Mouse (Mus musculus): Measurements from ENCODE around the gene St6galnac6.

St6galnac6 gene

DNA sequence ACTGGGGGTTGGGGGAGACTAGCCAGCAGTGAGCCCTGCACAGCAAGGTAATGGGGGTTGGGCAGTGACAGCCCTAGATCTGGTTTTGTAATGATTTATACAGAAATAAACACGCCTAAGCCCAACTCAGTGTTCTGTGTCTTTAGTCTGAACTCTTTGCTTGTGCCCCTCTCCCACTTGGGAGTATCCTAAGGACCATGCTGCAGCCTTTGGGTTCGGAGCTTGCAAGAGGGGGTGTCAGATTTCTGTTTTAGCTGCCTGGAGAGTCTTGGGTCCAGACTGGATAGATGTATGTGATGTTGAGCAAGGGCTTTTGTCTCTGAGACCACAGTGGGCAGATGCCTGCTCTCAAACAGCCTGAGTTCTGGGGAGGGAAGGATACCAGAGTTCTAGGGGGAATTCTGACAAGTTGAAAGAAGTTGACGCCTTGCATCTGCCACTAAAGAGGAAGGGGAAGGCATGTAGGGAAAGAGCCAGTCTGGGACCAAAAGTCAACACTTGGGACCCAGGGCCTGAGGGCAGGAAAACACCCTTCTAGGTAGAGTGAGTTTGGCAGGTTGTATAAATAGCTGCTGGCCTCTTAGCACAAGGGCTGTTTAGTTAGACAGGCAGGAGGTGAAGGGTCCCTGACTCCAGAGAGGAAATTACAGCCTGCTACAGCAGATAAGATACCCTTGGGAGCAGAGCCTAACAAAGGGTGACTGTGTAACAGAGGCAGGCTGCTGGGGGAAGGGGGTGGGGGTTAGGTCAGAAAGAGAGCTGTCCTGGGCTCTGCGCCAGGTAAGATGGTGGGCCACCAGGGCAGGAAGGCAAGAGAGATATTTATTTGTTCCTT, 21.4 kb downstream of the St6galnac6 start:
- DNase-seq = no peak

DNA sequence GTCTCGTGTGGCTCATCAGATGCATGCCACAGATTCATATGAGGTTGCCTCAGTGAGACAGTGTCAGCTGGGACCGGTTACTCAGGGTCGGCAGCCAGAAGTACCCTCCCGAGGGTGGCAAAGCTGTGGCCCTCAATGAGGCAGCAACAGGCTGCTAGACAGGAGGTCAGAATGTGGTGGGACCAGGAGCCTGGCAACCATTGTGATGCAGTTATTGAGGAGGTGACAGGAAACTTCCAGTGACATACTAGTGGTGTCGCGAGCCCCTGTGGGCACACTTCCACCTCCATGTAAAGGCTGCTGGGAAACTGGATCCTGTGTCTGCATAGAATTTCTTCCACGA, 22.0 kb downstream of the St6galnac6 start, which contains the start of gene Ak1:
Gene Ak1, plus strand, starts transcription at position 242 of the 343 bp plus-strand sequence.
- DNase-seq = peak; percentile 38

DNA sequence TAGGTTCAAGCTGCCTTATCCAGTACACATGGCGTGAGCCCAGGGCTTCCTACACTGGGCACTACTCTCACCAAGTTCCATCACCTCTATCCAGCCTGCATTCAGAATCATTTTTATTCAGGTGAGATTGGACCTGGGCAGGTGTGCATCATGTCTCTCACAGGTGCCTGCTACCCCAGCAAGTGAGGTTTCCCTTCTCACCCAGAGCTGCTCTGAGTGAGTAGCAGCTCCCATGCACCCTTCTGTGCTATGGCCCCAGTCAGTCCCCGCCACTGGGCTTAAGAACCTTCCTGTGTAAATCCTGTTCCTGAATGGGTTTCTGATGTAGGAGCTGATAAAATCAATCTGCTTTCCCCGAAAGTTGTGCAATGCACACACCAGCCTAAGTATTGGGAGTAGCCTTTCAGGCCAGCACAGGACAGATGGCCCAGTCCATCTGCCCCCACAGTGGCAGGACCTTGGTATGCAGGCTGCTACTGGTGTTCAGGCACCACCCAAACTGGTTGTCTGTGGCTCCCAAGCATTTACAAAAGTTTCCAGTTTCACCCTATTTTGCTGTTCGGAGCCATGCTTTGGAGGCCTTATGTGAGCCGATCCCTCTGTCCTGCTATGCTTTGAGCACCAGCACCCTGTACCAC, 24.7 kb downstream of the St6galnac6 start:
- DNase-seq = peak; percentile 45

DNA sequence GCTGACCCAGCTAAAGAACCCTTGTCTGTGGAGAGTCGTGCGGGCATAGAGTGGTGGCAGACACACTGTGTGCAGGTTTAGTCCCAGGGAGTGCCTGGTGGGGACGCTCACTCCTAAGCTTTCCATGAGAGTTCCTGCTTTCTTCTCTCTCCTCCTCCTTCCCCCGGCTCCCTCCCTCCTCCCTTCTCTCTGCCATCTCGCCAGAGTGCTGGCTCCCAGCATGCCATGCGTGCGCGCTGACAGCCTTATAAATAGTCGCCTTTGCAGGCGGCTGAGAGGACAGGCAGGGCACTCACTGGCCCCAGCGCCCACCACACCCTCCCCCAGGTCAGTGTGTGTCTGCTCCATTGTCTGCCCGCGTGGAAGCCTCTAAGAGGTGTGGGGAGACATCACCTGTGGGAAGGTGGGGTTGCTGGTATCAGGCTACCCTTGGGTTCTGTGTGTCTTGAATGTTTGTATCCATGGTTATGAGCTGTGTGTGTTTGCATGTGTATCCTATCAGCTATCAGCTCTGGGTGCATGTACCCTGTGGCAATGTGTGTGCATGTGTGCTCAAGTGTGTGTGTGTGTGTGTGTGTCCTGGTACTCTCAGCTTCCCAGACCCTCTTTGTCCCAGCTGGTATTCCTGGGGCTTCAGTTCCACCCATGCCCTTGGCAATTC, 25.8 kb downstream of the St6galnac6 start:
- DNase-seq = peak; percentile 92

DNA sequence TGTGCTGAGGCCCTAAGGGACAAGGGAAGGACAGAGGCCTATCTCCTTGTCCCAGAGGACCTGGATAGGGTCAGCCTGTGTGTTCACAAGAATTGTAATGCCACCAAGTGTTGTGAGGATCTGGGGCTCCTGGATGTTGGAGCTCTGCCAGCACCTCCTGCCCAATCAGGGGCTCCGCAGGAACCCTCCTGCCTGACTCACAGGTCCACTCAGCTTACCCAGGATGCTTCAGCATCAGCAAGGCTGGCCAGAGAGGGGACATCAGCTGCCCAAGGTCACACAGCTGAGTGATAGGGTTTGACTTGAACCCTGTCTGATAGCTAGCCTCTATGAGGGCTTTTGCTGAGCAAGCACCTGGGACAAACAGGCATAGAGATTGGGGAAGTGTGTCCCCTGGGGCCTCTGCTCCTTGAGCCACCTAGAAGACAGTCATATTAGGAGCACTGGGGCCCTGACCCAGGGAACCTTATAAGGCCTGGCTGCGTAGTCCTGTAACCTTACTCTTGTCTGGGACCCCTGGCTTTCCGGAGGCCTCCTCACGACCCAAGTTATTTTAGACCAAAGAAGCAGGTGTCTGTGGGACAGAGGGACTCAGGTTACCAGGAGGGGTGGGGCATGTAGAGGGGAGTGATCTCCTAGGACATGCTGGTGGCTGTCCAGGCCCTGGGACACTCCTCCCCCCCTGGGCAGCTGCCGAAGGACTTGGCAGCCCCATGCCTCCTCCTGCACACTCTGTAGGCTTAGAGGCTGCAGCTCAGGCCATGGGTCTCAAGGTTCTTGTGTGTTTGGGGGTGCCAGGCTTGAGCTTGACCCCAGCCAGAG, 26.6 kb downstream of the St6galnac6 start:
- peak; percentile 88 for DNase-seq

DNA sequence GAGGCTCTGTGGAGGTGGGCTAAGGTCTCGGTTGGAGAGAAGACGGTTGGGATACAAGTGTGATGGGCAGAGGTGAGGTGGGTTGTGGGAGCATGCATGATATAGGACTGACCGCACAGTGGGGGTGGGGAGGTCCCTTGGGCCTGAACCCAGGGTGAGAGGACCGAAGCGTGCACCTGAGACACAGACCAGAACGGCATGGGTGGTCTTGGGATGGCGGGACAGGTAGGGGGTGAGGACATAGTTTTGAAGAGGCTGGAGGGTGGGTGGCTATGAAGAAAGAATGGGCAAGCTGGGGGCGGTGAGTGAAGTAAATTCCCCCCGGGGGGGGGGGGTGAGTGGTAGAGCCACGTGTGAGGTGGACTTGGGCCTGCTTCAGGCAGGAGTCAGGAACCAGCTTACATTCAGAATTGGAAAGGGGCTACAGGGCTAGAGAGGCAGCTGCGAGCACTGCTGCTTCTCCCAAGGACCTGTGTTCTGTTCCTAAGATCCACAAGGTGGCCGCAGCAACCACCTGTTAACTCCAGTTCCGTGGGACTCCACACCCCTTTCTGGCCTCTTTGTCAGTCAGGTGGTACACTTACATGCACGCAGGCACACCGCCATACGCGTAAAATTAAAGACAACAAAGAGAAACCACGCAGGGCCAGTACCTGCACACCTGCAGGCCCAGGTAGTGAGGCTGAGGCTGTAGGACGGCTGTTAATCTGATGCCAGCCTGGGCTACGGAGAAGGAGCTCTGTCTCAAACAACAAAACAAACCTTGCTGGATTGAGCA, 27.9 kb downstream of the St6galnac6 start:
- DNase-seq = peak; percentile 64

DNA sequence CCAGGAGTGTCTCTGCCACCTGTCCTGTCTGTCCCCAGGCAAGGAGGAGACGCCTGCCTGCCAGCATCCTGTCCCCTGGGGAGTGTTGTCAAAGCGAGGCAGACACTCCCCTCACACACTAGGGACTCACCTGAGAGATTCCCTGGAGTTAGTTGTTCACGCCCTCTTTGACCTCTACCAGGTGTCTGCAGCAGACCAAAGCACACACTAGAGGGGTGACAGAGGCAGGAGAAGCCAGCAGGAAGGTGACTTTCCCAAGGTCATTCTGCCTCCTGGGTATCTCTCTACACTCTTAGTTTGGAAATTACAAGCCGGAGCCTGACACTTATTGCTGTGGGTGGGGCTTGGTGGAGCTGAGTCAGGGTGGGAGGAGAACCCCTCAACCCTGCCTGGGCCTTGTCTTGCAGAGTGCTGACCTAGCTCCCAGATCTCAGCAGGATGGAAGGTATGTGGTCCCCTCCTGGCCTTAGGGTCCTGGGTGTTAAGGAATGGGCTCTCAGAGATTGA, 28.6 kb downstream of the St6galnac6 start:
- peak; percentile 59 for DNase-seq

DNA sequence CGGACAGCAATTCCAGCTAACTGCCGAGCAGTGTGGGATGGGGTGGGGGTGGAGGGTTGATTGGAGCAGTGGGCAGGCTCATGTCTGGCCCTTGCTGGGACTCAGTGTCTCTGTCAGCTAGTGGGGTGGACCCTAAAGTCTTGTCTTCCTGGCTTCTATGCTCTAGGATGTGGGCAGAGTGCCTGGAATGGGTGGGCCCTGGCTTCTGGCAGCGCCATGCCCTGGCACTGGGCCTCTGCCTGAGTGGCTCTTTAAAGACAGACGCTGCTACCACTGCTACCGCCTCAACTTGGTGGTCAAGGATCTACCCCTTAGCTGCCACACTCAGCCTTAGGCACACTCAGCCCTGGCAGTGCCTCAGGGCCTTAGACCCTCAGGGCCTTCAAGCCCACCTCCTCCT, 29.2 kb downstream of the St6galnac6 start:
- DNase-seq = peak; percentile 80

DNA sequence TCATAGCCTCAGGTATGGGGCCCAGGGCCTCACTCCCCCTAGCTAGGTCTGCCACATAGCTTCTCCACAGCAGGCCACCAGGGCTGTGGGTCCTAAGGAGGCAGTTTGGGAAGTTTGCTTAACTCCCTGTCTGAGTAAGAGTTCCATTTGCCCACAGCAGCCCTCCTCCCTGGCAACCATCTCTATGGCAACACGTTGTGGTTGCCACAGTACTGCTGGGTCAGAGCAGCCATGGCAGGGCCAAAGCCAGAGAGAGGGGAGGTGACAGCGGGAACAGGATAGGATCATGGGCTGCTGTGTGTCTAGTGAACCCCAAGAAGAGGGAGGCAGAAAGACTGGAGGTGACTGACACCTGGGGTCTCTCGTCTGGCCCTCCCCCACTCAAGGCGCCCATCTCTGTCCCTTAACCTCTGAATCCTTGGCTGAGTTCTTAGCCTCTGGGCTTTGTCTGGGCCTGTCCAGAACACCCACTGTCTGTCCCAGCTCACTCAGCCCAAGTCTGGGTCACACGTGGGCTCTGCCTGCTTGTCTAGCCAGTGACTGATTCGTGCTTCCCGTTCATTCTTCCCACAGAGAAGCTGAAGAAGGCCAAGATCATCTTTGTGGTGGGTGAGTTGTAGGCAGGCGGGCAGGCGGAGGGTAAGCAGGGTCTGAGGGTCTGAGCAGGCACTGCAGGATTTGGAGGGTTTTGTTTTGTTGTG, 29.9 kb downstream of the St6galnac6 start:
- peak; percentile 54 for DNase-seq

DNA sequence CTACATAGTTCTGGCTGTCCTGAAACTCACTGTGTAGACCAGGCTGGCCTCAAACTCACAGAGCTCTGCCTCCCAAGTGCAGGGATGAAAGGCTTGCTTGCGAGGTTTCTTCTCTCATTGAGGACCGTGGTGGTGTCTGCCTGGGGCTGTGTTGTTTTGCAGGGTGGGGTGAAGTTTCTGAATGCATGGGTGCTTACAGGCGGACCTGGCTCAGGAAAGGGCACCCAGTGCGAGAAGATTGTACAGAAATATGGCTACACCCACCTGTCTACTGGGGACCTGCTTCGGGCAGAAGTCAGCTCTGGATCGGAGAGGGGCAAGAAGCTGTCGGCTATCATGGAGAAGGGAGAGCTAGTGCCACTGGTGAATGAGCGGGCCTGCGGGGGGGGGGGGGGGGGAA, 30.5 kb downstream of the St6galnac6 start:
- DNase-seq = peak; percentile 23

DNA sequence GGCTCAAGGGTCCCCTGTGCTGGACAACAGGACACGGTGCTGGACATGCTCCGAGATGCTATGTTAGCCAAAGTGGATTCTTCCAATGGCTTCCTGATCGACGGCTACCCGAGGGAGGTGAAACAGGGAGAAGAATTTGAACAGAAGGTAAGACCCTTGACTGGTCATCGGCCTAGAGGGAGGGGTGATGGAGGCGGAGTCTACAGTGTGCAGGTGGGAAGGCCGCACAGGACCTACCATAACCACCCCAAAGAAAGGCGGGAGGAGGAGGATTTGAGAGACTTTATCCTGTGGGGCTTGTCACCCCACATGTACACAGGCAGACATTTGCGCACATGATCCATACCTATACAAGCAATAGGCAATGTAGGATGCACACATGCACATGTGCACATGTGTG, 31.5 kb downstream of the St6galnac6 start:
- DNase-seq = peak; percentile 40

DNA sequence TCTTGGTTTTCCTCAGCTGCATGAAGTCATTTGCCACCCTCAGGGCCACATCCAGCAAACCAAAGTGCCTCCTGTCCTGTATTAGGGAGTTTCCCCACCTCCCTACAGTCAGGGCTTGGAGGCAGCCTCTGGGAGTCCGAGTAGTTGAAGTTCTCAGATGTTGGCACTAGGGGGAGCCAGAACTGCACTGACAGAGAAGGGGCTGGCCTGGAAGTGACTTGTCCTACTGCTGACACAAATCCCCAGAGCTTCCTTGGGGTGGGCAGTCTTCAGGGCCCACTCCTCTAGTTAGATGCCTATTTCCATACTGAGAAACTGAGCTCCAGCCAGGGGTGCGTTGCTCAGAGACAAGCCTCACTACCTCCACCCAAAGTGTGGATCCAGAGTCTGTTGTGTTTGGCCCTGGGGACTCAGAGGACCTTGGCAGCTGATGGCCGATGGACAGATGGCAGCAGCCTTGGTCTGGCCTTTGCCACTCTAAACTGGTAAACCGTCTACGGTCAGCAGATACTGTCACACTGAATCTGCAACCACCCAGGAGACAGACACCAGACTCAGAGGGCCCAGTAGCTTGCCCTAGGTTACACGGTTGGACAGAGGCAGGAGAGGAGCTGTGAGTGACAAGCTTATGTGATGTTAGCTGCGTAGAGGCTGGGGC, 32.4 kb downstream of the St6galnac6 start:
- DNase-seq = peak; percentile 76

DNA sequence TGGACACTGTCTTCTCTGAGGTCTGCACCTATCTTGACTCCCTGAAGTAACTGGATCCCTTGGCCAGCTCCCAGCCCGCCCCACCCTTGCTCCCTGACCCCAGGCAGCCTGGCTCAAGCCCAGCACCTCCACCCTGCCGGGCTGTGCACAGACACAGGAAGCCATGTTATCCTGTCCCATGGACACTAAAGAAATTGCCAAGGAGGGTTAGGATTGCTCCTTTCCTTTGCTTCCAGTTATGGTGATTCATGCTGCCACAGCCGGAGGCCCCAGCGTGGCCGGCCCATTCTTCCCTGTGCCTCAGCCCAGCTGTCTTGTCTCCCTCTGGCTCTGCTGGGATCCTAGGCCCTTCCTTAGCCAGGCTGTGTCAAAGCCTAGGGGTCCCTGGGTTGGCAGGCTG, 34.2 kb downstream of the St6galnac6 start:
- DNase-seq = peak; percentile 21

DNA sequence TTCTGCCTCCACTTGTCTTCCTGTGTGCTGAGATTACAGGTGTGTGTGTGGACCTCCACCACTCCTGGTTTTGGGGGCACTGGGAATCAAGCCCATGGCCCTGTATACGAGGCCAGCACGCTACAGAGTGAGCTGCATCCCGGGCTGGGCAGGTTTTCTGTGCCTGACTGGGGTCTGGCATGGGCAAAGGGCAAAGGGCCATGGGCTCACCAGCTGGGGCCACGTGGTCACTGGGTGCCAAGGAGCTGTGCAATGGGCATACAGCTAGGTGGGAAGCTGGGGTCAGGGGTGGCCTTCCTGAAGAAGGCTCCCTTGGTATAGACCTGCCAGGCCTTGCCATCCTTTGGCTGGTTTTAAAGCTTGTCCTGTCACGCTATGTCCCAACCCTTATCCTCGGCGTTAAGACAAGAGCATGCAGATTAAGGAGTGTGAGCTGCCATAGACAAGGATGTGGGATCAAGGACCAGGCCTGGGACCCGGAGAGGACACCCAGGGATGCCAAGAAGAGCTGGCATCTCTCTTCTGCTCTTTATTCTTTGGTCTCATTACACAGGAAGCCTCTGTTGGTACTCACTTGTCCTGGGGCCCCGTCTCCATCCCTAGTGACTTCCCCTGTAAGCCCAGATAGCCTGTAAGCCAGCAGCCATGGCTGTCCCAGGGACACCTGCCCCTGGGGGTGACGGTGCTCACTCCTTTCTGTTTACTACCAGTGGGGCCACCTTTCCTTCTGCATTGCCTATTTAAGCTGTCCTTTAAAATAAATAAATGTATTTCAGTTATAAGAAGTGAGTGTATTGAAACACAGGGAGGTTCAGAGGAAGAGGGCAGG, 35.0 kb downstream of the St6galnac6 start:
- DNase-seq = peak; percentile 33

DNA sequence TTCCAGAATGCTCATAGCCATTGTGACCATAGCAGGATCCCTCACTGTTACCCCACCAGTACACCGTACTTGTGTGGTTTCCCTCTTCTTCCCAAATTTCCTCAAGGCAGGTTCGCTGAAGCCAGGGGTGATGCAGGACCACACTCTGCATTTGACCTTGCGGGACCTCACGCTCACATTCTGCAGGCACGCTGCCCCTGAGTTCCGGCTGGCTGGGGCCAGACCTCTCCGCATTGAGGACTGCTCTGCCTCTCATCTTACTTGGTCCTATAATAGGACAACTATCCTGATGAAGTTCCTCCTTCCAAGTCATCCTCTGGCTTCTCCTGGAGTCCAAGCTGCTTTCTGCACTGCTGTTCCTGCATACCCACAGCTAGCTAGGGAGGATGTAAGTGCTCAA, 37.1 kb downstream of the St6galnac6 start:
- no peak for DNase-seq

DNA sequence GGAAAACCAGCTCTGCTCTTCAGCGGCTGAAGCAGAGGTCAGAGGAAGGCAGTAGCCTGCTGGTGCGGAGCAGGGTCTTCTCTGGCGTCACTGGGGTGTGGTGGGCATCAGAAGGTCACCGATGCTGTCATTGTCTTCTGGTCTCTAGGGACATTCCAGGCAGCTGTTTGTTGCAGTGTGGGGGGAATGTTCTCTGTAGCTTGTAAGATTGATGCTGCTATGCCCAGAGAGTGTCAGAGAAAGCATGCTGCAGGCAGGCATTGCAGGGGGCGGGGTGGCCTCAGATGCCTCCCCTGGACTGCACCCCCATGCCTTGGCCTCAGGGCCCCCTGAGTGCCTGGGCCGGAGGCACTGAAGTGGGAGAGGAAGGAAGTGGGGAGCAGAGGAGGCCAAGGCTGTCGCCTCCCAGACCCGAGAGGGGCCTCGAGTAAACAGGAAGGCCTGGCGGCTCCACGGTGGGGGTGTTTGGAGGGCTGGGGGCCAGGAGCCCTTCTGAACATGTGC, 38.3 kb downstream of the St6galnac6 start:
- DNase-seq = no peak

DNA sequence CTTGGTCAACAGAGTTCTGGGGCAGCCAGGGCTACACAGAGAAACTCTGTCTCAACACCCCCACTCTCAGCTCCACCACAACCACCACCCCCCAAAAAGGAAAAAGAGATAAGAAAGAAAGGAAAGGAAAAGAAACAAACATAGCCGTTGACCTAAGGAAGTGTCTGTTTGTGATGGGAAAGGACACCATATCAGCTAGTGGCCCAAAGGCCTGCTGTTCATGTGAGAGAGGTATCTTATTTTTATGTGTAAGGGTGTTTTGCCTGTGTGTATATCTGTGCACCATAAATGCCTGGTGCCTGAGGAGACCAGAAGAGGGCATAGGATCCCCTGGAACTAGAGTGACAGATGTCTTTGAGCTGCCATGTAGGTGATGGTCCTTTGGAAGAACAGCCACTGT, 40.1 kb downstream of the St6galnac6 start:
- DNase-seq = no peak

DNA sequence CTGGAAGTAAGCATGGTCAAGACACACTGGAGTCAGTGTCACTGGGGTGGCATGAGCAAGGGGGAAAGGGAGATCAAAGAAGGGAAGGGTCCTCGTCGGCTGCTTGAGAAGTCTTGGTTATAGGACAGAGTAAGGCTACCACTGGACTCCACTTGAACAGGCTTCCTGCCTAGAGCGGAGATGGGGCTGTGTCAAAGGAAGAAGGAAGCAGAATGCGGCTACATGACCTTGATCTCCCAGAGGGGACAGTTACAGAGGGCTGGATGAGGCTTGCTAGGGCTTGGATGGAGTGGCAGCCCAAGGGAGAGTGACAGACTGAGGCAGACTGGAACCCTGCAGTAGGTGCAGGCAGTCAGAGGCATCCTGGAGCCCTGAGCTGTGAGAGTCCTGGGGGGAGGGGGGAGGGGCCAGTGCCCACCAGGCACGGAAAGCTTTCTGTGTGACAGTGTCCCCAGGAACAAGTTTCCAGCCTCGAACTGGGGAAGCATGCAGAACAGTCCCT, 41.1 kb downstream of the St6galnac6 start:
- no peak for DNase-seq

DNA sequence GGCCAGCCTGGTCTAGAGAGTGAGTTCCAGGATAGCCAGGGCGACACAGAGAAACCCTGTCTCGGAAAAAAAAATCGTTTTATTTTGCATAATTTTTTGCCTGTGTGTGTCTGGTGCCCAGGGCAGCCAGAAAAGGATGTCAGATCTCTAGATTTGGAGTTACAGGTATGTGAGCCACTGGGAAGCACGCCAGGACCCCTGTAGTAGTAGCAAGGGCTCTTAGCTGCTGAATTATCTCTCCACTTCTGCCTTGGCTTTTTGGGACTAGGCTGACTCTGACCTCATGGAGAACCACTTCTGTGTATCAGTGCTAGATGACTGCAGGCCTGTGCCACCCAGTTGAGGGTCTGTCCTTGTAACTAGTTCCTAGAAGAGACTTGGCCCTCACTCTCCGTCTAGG, 42.3 kb downstream of the St6galnac6 start:
- no peak for DNase-seq
